Mouse (Mus musculus): ENCODE results near the gene Fancf. TPM values are rescaled to one million over a fixed set of nuclear protein-coding genes. Genes with fewer than 3 reads are reported as not detected.

The Fancf gene
- polyA plus RNA-seq, 1 experiment from 2014 or later, result 10.1 TPM

- WGBS, result 46% methylated on average over 7 of the region's 7 CpGs
- no peak for ATAC-seq (ENCODE audit: low FRiP score)
- Histone ChIP-seq H3K4me1 (no peaks in the 10 kb centered on the region), H3K36me3 (no peaks in the 10 kb centered on the region), H3K9ac (replicated peaks) (no peak overlapping the region), H3K4me3 (replicated peaks) (no peak overlapping the region), H3K4me2 (no peak overlapping the region), H3K9me3 (replicated peaks) (no peaks in the 10 kb centered on the region), H3K27ac (replicated peaks) (no peak overlapping the region), H3K27me3 (replicated peaks) (no peaks in the 10 kb centered on the region)
Observed at GRCm38 (mm10) chr7:51823562-51824338, 38.3 kb downstream of the Fancf start.

GRCm38 (mm10) chr7:51821467-51821866 lies 40.6 kb downstream of the Fancf start:
- Histone ChIP-seq H3K27ac (replicated peaks) (peak overlapping the region; percentile 11; the same call in 1 of the 2 replicates), H3K4me3 (replicated peaks) (no peak overlapping the region), H3K36me3 (no peaks in the 10 kb centered on the region), H3K4me2 (no peak overlapping the region), H3K9me3 (replicated peaks) (no peaks in the 10 kb centered on the region), H3K4me1 (no peaks in the 10 kb centered on the region), H3K27me3 (replicated peaks) (no peaks in the 10 kb centered on the region), H3K9ac (replicated peaks) (no peak overlapping the region)
- WGBS, result 68% methylated on average over 2 of the region's 2 CpGs
- no peak for ATAC-seq (ENCODE audit: low FRiP score)

- no peaks in the 10 kb centered on the region for H3K36me3 ChIP-seq
- no peaks in the 10 kb centered on the region for H3K27me3 ChIP-seq (replicated peaks)
- H3K4me2 ChIP-seq, result no peak overlapping the region
- no peak overlapping the region for H3K4me3 ChIP-seq (replicated peaks)
- no peak for ATAC-seq (ENCODE audit: low FRiP score)
- H3K9me3 ChIP-seq (replicated peaks), result no peaks in the 10 kb centered on the region
- H3K27ac ChIP-seq (replicated peaks), result no peak overlapping the region
- no peaks in the 10 kb centered on the region for H3K4me1 ChIP-seq
- 75% methylated on average over 1 of the region's 1 CpGs for WGBS
- H3K9ac ChIP-seq (replicated peaks), result no peak overlapping the region
Observed at GRCm38 (mm10) chr7:51819891-51820290, 42.2 kb downstream of the Fancf start.

- H3K4me1 ChIP-seq, result no peaks in the 10 kb centered on the region
- no peaks in the 10 kb centered on the region for H3K9me3 ChIP-seq (replicated peaks)
- no peak for ATAC-seq (ENCODE audit: low FRiP score)
- no peak overlapping the region for H3K4me2 ChIP-seq
- H3K27ac ChIP-seq (replicated peaks), result no peak overlapping the region
- H3K4me3 ChIP-seq (replicated peaks), result no peak overlapping the region
- no peaks in the 10 kb centered on the region for H3K36me3 ChIP-seq
- H3K9ac ChIP-seq (replicated peaks), result no peak overlapping the region
- WGBS, result 72% methylated on average over 3 of the region's 3 CpGs
- no peaks in the 10 kb centered on the region for H3K27me3 ChIP-seq (replicated peaks)
Observed at GRCm38 (mm10) chr7:51818251-51818974, 43.7 kb downstream of the Fancf start.

GRCm38 (mm10) chr7:51816283-51816839 lies 45.7 kb downstream of the Fancf start:
- Histone ChIP-seq H3K4me3 (replicated peaks) (no peak overlapping the region), H3K36me3 (no peaks in the 10 kb centered on the region), H3K9ac (replicated peaks) (no peak overlapping the region), H3K27ac (replicated peaks) (no peak overlapping the region), H3K27me3 (replicated peaks) (no peaks in the 10 kb centered on the region), H3K9me3 (replicated peaks) (no peaks in the 10 kb centered on the region), H3K4me2 (no peak overlapping the region), H3K4me1 (no peaks in the 10 kb centered on the region)
- ATAC-seq (ENCODE audit: low FRiP score), result no peak
- WGBS, result 64% methylated on average over 3 of the region's 3 CpGs

GRCm38 (mm10) chr7:51815473-51816282 lies 46.4 kb downstream of the Fancf start:
- Histone ChIP-seq H3K27me3 (replicated peaks) (no peaks in the 10 kb centered on the region), H3K9ac (replicated peaks) (no peak overlapping the region), H3K9me3 (replicated peaks) (no peaks in the 10 kb centered on the region), H3K27ac (replicated peaks) (no peak overlapping the region), H3K4me3 (replicated peaks) (no peak overlapping the region), H3K4me1 (no peaks in the 10 kb centered on the region), H3K4me2 (no peak overlapping the region), H3K36me3 (no peaks in the 10 kb centered on the region)
- WGBS, result 51% methylated on average over 4 of the region's 4 CpGs
- ATAC-seq (ENCODE audit: low FRiP score), result peak; percentile 88; the same call in 1 of the 2 replicates

Other genes with a start within 250 kb of the Fancf start
- 101 and 115 TPM in 2 replicates for gene Slc17a6, start 240.3 kb downstream of the Fancf start, polyA plus RNA-seq (2015; fragmentation: Nextera tagmentation; extraction: Ambion mirVana)
- gene Gas2, start 252 bp downstream of the Fancf start, polyA plus RNA-seq (2015; fragmentation: Nextera tagmentation; extraction: Ambion mirVana), result 18.9 and 20.1 TPM in 2 replicates
- gene Svip, start 143.8 kb upstream of the Fancf start, polyA plus RNA-seq (2015; fragmentation: Nextera tagmentation; extraction: Ambion mirVana), result 18.7 and 23.9 TPM in 2 replicates
- not detected in 2 replicates for gene 1700015G11Rik, start 153.5 kb upstream of the Fancf start, polyA plus RNA-seq (2015; fragmentation: Nextera tagmentation; extraction: Ambion mirVana)